Mouse (Mus musculus) testis, postnatal 14 days (tissue): Measurements from ENCODE around the gene Bid.
"Not testable (repeated sequence)": the region's sequence is repeated elsewhere in the genome, so short reads cannot be mapped to it uniquely, and the experiment has no call there.

Experiments
- DNase-seq: peaks from one replicate; pipeline ENCODE4 v3.0.0; 2021; ENCODE audit warnings: low spot score

Gene Bid

DNA sequence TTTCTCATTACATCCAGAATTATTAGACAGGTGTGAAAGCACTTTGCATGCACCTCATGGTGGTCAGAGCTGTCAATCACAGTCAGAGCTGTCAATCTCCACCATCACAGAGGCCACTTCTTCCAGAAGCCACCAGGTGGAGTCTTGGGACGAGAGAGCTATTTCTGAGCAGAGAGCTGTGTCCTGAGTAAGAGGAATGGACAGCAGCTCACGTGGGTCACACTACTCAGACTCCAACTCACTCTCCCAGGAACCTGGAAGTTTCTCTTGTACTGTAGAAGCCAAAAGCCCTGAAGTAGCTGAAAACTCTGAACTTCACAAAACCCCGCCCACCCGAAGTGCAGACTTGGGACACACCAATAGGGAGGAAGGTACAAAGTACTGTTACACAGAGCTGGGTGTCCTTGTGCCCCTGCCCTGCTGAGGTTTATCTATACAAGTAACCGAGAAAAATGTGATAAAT lies 13.2 kb downstream of the Bid start:
- peak; percentile 72 for DNase-seq

DNA sequence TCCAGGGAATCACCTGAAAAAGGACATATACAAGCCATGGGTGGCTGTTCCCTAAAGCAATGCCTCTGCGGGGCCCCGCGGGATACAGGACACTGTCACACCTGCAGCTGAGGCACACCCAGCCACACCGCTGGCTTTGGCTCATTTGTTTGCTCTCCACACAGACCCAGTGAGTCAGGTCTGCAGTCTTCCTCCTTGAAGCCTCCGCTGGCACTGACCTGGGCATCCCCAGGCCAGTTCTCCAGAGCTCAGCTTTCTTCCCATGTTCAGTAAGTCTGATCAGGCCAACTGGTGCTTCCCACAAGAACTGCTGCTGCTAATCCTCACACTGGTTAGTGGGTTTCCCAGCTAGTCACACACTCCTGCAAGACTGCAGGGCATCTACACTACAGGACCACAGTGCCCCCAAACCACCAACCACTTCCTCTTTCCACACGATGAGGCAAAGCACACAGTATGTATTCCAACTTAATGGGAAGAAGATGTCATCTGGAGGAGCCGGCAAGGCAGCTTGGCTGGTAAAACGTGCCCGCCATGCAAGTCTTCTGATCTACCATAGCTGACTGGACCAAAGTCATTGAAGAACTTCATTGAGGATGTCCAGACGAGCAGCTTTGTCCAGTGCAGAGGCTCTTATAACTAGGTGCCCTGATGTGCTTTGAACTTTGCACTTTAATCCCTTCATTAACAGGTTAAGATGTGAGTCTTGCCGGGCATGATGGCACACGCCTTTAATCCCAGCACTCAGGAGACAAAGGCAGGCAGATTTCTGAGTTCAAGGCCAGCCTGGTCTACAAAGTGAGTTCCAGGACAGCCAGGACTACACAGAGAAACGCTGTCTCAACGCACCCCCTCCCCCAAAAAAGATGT lies 14.6 kb downstream of the Bid start:
- DNase-seq: no peak

DNA sequence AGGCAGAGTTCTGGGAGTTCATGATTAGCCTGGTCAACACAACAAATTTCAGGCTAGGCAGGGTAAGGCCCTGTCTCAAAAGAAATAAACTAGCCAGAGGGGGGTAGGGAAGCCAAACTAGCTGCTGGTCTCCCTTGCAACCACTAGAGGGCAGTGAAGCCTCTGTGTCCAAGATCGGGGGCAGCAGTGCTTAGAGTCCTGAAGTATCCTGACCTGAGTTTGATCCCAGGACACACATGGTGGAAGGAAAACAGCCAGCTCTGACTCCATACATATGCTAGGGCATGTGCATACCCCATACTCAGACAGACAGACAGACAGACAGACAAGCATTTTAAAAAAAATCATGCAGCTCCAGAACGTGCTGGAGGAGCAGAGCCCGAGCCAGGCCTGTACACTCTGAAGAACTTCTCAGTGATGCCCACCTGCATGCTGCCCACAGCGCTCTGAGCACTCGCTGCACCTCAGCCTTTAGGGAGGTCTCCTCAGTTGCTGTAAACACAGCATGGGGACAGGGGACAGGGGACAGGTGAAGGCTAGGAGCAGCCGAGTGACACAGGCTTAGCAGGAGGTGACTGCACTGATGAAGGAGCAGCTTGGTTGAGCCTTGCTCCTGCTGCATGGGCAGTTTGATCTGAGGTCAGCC lies 18.3 kb downstream of the Bid start:
- DNase-seq: no peak

GRCm38 (mm10) chr6:120894524-120894923 lies 22.1 kb downstream of the Bid start:
- DNase-seq: no peak

DNA sequence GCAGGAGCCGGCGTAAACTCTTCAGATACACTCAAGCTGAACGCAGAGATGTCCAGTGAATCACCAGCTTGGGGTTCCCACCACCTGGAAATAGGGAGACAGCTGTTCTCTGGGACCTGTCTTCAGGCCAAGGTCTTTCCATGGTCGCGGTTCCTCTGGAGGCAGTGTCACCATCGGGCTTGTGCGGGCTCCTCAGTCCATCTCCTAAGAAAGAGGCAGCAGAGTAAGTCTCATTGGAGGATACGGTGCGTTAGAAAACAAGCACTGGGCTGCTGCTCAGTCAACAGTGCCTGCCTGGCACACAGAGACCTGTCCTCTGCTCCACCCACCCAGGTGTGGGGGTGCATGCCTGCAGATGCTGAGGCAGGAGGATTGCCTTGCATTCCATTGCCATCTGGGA lies 22.6 kb downstream of the Bid start:
- DNase-seq: no peak

- DNase-seq: no peak
Observed at GRCm38 (mm10) chr6:120886696-120887095, 30.0 kb downstream of the Bid start.

- DNase-seq: no peak
Observed at GRCm38 (mm10) chr6:120884436-120884835, 32.2 kb downstream of the Bid start.

DNA sequence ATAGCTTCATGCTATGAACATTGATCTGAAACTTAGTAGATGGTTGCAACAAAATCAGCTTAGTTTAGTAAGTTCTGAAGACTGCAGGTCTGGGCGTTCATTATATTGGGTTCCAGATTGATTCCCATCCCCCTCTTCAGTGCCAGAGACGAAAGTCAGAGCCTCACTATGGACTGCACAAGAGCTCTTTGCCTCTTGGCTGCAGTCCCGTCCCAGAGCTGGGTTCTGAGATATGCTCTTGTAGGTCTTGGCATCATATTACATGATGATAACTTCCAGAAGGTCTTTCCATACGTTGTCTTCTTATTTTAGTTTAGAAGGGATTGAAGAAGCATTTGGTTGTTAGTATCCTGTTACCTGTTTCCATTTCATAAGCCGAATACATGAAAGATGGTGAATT lies 37.6 kb downstream of the Bid start:
- no peak for DNase-seq

DNA sequence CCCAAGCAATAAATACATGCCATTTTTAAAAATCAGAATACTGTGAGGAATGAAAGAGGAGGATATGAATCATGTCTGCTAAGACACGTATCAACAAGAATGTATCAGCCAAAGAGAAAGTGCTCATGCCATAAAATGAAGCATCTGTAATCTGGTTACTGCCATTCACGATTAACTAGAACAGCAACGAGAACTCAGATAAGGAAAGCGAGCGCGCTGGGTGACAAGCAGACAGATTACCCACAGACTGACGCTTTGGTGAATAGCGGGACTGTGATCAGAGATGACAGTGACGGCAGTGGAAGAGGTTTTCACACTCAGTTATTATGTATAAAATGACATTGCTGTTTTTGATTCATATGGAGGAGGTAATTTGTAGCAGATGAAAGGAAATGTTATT lies 42.8 kb downstream of the Bid start:
- DNase-seq: no peak

- DNase-seq: no peak
Observed at GRCm38 (mm10) chr6:120871286-120871685, 45.4 kb downstream of the Bid start.

DNA sequence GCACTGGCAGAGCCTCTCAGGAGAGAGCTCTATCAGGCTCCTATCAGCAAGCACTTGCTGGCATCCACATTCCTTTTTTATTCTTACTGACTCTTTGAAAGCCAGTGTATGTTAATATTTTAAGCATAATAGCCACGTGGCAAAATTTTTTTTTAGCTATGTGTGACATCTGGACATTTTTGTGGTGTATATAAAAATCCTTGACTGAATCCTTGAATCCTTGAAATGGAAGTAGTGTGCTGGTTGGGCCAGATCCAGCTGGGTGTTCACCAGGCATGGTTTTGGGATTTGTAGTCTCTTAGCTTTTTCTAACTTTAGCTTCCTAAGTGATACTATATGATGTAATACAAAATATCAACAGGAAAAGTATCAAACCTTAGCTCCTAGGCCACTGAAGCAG lies 47.8 kb downstream of the Bid start:
- DNase-seq: no peak

- DNase-seq: no peak
Observed at GRCm38 (mm10) chr6:120866051-120866814, 50.4 kb downstream of the Bid start.

GRCm38 (mm10) chr6:120860079-120860478 lies 56.6 kb downstream of the Bid start:
- DNase-seq: no peak

DNA sequence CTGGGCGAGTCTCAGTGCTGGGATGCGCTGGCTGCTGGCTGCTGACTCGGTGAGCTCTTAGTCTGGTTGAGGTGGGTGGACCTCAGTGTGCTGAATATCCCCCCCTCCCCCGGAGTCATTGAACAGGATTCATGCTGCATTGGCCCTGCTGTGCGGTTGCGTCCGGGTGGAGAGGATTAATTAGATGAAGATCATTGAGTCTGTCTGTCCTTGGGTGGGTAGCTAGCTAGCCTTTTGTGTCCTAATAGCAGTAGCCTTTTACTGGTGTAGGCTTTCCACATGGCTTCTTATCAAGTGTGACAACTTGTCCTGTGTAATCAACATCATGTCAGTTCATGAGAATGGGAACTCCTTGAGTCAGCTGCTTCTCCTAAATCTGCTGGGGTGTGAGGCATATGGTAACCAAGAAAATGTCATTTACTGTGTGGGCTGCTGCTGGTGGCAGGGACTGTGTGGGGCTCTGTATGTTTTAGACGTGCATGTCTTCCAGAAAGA lies 58.4 kb downstream of the Bid start:
- no peak for DNase-seq

DNA sequence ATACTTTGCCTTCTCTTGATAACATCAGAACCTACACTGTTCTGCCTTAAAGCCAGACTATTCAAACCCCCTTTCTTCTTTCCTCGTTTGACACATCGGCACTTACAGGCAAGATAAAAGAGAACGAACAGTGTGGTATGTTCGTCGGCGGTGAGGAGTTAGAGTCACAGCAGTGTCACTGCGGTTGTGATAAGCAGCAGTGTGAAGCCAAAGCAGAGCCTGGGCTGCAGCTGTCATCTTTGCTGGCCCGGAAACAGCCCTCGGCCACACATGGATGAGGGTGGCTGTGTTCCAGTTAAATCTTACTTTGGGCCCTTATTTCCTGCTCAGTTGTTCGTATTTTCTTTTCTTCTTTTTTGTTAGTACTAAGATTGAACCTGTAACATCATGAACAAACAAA lies 62.2 kb downstream of the Bid start:
- DNase-seq: no peak

- DNase-seq: not testable (repeated sequence)
Observed at GRCm38 (mm10) chr6:120850720-120851119, 65.9 kb downstream of the Bid start.
